Mouse (Mus musculus): ENCODE measurements around the gene Flnb. TPM values are rescaled to one million over a fixed set of nuclear protein-coding genes. Genes with fewer than 3 reads are reported as not detected.

Gene Flnb
- total RNA-seq, 2 experiments from 2014 or later, result 20.7 to 44.9 TPM

DNA sequence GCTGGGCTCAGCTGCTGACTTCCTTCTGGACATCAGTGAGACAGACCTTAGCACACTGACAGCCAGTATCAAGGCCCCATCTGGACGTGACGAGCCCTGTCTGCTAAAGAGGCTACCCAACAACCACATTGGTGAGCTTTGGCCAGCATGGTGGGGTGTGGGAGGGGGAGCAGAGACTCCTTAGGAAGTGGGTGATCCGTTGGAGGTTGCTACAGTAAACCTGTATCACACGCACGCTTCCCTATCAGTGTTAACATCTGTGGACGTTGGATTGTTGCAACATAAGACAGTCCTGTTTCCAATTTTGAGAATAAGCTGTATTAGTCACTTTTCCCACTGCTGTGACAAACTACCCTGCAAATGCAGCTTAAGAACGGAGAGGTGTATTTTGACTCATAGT, 111.3 kb downstream of the Flnb start:
- intact Hi-C loops (cut with DNase I), result no loop called here
- DNase-seq (ENCODE audit: low spot score in 2 of 2), result no peak

DNA sequence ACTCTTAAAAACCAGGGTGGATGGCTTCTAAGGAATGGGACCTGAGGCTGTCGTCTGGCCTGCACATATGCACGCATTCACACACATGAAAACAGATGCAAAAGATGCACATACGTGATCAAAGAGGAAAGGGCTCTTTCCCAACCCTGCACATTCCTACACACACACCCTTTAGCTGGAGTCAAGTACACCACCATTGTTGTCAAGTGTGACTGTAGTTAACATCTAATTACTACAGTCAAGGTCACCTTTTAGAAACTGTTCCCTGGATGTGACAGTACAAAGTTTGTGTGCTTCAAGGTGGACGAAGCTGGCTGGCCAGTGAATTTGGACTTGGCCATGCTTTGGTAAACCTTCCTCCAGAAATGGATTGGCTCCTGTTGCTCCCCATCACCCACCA, 114.4 kb downstream of the Flnb start:
- intact Hi-C loops (cut with DNase I), result no loop called here
- DNase-seq (ENCODE audit: low spot score in 2 of 2), result no peak

DNA sequence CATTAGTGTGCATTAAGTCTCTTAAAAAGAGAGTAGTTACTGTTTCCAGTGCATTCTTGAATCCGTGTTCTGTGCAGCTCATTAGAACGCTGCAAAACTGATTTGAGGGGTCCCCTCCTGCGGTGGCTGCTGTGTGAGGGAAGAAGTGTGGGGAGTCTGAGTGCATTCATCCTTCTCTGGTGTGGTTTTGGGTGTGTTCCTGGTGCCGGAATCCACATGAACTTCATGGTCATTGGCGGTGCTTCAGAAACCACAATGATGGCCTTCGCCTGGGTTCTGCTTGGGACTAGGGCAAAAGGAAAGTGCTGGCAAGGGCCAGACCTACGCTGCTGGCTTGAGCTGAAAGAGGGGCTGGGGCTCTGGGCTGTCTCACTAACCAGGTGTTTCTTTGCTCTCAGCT, 116.4 kb downstream of the Flnb start:
- no peak for DNase-seq (ENCODE audit: low spot score in 2 of 2)
- intact Hi-C loops (cut with DNase I), result no loop called here

DNA sequence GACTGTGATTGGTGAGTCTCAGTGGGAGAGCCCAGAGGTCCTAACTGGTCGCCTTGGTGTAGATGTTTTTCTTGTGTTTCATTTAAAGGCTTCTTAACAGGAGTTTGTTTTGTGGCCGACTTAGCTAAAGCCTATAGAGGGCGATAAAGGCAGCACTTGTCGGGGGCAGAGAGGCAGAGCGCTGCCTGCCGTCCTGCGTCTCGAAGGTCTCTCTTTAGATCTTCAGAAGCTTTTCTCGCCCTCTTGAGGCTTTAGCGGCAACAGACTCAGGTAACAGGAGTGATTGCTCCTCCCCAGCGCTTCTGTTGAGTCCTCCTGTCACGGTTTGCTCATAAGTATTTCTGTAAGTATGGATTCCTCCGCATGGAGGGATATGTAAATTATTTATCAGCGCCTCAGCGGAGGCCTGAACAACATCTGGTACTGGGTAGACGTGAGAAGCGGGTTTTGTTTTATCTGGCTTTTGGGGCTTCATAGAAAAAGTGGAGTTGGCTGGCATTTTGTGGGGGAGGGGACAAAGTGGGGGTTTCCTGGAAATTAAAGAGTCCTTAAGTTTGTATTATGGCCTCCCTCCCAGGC, 119.4 kb downstream of the Flnb start:
- intact Hi-C loops (cut with DNase I), result loop anchor here (5.0 kb wide), 2 partner anchors 35 to 60 kb away; no protein-coding TSS in a partner anchor
- peak; percentile 32 to 36 for DNase-seq (ENCODE audit: low spot score in 2 of 2)

DNA sequence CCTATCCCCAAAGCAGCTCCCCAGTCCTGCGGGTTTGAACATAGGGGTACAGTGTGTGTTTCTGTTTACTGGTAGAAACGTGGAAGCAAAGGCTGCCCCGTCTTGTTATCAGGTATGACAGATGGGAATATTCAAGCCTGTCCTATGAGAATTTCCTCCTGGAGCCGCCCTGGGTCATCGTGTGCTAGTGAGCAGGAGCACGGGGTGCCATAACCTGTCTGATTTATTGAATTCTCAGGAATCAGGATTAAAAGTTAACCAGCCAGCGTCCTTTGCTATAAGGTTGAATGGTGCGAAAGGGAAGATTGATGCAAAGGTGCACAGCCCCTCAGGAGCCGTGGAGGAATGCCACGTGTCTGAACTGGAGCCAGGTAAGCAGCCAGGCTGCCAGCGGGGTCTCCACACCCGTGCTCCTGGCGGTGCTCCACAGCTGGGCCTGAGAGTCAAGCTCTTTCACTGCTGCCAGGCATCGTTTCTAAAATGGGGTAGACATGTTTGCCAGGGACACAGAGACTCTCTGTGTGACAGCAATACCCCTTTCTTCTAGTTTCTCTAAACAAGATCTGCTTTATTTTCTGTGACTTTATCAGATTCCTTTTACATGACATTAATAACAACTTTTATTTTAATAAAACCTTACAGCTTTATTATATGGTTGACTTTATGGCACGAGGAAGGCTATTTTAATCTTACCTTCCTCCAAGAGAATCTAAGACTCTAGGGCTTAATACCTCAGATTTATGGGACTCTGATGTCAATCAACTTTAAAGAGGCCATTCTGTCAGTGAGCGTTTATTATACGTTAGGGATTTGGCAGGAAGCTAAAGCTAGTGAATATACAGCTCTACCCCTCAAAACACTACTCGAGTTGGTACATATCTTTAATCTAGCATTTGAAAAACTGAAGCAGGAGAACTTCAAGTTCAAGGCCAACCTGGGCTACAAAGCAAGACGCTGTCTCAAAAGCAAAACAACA, 121.3 kb downstream of the Flnb start:
- no peak for DNase-seq (ENCODE audit: low spot score in 2 of 2)
- intact Hi-C loops (cut with DNase I), result loop anchor here (5.0 kb wide), 2 partner anchors 37 to 58 kb away; no protein-coding TSS in a partner anchor

DNA sequence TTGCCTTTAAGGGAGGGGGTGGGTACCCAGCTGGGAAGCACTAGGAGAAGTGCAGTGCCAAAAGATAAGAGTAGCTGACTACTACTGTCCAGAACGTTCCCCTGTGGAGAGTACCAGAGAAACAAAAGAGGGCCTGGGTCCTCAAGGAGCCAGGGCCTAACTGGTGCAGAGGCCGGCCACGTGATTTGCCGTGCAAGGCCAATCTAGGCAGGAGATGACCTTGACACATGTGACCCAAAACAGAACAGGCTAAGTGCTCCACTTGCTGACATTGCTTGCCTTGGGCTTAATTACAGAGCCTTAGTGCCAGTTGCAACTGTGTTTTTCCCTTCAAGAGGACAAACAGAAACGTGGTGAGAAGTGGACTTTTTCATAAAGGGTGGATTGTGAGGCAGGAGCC, 123.7 kb downstream of the Flnb start:
- intact Hi-C loops (cut with DNase I), result loop anchor here (5.0 kb wide), 1 partner anchor 124 kb away; the partner anchor contains the start of gene Flnb
- no peak for DNase-seq (ENCODE audit: low spot score in 2 of 2)

DNA sequence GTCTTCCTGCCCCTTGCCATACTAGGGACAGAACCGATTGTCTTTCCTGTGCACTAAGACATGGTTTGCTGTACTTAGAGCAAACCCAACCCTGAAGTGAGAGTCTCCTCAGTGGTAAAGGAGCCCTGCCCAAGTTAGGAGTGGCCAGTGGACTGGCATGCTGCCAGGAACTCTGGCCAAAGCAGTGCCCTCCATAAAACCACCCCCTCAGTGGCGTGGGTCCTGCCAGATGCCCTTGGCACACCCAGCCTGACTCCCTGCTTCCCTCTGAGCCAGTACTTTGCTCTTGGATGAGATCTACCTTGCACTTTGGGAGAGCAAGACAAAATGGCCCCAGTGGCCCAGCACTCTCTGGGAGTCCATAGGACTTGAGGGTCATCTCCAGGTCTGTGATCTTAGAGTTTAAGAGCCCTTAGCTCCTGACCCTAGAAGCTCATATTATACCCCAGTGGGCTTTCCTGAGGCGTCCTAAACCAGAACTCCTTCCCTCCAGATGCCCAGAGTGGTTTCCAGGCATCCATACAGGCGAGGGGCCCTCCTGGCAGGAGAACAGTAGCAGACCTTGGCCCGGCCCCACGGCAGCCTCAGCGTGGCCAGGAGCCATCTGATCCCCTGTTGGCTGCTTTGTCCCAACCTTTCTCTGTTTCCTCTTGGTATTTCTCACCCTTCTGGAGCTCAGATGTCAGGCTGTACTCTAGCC, 125.5 kb downstream of the Flnb start:
- intact Hi-C loops (cut with DNase I), result loop anchor here (5.0 kb wide), 1 partner anchor 126 kb away; the partner anchor contains the start of gene Flnb
- DNase-seq (ENCODE audit: low spot score in 2 of 2), result no peak

DNA sequence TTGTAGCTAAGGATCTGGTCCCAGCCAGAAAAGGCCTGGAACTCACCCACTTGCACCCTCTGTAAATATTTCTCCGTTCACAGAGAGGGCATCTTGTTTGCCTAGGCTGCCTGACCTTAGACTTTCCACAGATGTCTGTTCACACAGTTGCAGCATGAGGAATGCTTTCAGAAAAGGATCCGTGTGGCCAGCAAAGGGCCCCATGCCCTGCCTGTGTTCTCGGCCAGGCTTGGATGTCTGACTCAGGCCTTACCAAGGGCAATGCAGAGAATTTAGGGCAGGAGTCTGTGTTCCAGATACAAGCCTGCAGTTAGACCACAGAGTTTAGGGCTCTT, 126.0 kb downstream of the Flnb start:
- no peak for DNase-seq (ENCODE audit: low spot score in 2 of 2)
- intact Hi-C loops (cut with DNase I), result loop anchor here (5.0 kb wide), 1 partner anchor 126 kb away; the partner anchor contains the start of gene Flnb

DNA sequence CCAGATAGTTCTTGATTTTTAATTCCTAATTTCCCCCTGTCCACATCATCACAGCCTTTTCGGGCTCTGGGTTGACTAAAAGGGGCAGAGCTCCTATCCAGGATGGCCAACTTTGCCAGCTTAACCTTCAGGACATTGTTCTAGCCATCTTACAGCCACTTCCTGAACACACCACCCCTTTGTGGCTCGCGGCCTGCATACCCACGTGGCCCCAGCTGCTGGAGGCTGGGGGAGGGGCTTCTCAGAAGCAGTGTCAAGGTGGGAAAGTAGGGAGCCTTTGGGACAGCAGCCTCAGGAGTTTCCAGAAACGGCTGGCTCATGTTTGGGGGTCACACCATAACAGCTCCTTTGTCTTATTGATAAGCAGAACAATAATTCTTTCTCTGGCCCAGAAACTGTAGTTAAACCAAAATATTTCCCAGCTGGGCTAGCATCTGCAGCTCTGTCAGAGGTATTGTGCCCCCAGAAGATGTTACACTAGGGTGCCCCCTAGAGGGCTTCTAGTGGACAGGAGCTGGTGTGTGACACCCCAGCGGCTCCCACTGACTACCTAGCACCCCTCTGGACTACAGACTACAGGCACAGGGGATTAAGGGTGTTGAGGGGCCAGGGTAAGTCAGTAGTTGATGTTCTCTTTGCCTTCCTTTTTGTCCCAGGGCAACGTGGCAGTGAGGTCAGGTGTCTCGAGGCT, 126.7 kb downstream of the Flnb start:
- intact Hi-C loops (cut with DNase I), result loop anchor here (5.0 kb wide), 1 partner anchor 127 kb away; the partner anchor contains the start of gene Flnb
- DNase-seq (ENCODE audit: low spot score in 2 of 2), result no peak

DNA sequence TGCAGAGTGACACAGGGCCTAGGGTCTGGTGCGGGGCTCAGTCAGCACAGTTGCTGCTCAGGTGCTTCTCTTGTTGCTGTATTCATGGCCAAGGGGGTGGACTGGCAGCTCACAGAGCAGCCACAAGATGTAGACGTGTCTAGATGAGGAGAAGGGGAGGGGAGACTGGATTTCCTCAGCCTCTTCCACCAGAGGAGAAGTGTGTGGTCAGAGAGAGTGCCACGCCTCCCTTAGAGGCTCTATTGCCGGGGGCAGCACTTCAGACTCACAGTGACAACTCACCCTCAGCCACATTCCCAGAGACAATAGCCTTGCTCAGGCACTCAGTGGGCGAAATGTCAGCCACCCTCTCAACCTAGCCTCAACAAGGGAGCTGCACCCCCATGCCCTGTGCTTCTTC, 127.5 kb downstream of the Flnb start:
- intact Hi-C loops (cut with DNase I), result no loop called here

DNA sequence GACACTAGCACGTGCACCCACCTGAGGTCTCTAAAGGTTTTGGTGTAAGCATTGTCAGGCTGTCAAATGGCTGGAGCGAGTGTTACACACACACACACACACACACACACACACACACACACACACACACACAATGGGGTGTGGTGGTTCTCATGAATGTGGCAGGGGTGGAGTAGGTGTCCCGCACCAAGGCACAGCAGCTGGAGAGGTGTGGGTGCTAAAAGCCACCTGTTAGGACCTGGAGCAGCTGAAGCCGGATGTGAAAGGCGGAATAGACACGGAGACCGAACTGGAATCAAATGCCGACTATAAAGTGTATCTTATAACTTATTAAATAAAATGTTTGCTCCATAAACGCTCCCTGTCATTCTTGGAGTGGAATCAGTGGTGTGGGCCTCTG, 133.5 kb downstream of the Flnb start:
- intact Hi-C loops (cut with DNase I), result no loop called here
- no peak for DNase-seq (ENCODE audit: low spot score in 2 of 2)

More for the DNA sequence above, 127.5 kb downstream of the Flnb start:
- no peak for DNase-seq (ENCODE audit: low spot score in 2 of 2)

DNA sequence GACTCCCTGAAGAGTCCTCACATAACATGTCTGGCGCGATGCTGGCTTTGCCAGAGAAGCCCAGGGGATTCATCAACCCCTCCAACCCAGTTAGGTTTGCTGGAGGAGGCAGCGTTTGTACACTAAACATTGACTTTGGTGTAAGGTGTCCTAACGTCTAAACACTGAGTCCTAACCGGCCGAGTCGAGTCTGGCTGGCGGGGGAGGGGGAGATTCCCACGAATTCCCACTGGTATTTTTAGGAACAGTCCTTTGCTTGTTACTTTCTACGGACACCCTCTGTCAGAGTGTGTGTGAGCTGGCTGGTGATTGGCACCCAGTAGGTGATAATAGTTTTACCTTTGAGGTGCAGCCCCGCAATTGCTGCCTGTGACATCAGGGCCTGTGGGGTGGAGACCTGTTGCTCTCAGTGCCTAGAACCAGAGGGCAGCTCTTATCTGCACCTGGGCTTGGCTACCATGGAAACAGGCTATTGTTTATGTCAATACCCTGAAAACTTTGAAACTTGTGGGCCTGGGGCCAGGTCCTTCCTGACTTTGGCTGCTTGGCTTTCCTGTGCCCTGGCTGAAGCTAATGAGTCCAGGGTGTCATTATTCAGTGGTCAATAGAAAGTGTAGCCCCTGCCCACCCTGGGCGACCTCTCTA, 135.0 kb downstream of the Flnb start:
- DNase-seq (ENCODE audit: low spot score in 2 of 2), result no peak
- intact Hi-C loops (cut with DNase I), result no loop called here

DNA sequence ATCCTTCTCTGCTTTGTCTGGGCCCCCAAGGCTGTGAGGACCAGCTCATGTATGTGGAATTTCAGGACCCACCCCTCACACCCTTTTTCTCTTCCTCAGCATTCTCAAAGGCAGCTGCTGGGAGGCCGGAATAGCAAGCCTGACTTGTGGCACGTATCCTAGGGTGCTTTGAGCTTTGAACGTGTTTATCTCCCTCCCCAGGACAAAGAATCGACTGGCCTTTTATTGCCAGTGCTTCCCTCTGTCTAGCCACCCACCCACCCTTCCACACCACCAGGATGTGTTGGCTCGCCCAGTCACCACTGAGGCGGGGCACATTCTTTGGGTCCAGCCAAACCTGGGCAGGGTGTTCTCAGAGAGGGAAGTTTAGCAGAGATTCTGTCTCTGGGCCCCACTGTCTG, 136.3 kb downstream of the Flnb start:
- intact Hi-C loops (cut with DNase I), result no loop called here
- no peak for DNase-seq (ENCODE audit: low spot score in 2 of 2)

DNA sequence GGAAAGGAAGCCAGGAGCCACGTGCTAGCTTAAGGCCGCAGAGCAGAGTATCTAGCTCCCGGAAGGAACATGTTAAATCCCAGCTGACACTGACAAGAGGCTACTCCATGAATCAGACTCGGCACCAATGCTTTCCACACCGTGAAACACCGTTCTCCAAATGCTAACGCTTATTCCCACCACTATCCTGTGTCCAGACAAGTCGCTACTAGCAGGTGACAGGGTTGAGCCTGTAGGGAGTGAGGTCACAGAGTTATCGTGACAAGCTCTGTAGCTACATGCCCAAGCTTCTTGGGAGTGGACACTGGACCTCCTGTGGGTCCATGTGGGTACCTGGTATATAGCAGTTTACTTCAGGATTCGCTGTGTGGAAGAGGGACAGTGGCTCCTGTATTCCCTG, 138.7 kb downstream of the Flnb start:
- DNase-seq (ENCODE audit: low spot score in 2 of 2), result no peak
- intact Hi-C loops (cut with DNase I), result no loop called here

DNA sequence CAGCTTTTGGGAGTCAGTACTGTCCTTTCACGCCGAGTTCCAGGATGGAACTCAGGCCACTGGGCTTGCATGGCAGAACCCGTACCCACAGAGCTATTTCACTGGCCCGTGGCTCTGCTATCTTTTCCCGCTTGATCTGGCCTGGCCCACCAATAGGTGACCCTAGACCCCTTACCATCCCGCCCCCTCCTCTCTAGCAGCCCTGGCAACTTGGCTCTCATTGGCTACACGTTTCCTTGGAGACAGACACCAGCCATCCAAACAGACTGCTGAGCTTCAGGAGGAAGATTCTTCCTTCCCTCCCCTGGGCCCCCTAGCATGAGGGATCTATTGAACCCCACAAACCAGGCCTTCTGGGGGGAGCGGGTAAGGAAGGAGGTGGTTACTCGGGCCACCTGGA, 139.3 kb downstream of the Flnb start, which contains the start of gene Gm45521:
Gene Gm45521, plus strand, starts transcription at position 240 of the 400 bp plus-strand sequence.
- no peak for DNase-seq (ENCODE audit: low spot score in 2 of 2)
- intact Hi-C loops (cut with DNase I), result no loop called here

DNA sequence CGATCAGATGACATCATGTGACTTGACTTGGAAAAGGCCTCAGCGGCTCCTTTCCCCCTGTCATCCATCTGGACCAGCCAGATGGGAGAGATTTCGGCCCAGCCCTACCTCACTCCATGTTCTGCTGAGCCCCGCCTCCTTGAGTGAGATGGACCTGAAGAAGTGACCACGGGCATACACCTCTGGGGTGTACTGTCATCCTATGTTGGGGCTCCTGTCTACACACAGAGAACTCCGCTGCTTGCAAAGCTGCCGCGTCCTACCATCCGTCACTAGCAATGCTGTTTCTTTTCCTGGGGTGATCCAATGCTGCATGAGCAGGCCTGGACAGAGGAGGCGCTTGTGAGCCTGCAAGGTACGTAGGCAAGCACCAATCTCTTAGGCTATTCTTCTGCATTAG, 142.9 kb downstream of the Flnb start:
- intact Hi-C loops (cut with DNase I), result loop anchor here (10.0 kb wide), 1 partner anchor 374 kb away; no protein-coding TSS in a partner anchor
- DNase-seq (ENCODE audit: low spot score in 2 of 2), result peak; percentile 27 to 36

DNA sequence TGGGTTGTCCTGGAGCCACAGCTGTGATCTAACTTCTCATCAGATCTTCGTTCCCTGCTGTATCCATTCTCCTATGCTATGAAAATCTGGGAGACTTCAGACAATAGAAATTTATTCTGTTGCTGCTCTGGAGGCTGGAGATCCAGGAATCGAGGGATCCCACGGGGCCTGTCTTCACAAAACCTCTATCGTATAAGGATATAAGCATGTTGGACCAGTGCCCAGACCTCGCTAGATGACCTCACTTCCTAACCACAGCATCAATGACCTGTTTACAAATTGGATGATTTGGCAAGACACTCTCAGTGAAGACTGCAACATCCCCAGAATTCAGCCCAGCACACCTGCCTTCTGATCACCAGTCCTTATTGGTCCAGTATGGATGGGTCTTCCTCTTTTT, 144.0 kb downstream of the Flnb start:
- no peak for DNase-seq (ENCODE audit: low spot score in 2 of 2)
- intact Hi-C loops (cut with DNase I), result loop anchor here (10.0 kb wide), 1 partner anchor 373 kb away; no protein-coding TSS in a partner anchor

DNA sequence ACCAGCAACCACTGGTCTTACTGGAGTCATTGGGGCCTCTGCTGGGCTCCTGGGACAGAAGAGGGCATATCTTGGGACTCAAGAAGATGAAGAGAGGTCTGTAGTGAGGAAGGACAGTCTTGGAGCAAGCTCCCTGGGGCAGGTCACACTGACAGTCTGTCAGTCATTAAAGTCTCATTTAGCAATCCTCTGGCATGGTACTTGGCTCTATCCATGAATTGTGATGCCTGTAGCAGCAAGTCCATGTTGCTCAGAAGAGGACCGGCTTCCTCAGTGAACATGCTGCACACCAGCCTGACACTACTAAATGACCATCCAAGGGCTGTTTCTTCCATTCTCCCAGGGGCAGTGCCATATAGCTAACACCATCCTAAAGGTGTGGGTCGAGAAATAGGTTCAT, 144.9 kb downstream of the Flnb start:
- intact Hi-C loops (cut with DNase I), result loop anchor here (10.0 kb wide), 1 partner anchor 372 kb away; no protein-coding TSS in a partner anchor
- no peak for DNase-seq (ENCODE audit: low spot score in 2 of 2)

DNA sequence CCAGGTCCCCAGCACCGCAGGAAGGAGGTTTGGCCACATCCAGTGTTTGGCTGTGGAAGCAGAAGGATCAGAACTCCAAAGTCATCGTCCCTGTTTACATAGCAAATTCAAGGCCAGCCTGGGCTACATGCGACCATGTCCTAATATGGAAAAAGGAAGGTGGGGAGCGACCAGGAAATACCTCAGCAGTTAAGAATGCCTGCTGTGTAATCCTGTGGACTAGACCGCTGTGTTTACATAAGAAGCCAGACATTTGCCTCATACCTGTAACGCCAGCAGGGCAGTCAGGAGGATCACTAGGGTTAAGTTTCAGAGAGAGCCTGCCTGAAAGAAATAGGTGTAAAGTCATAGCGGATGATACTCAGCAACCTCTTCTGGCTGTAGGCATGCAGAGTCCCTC, 145.4 kb downstream of the Flnb start:
- intact Hi-C loops (cut with DNase I), result loop anchor here (10.0 kb wide), 1 partner anchor 372 kb away; no protein-coding TSS in a partner anchor
- no peak for DNase-seq (ENCODE audit: low spot score in 2 of 2)
